Mouse (Mus musculus): ENCODE measurements around the gene Tmem132d. TPM values are rescaled to one million over a fixed set of nuclear protein-coding genes. Genes with fewer than 3 reads are reported as not detected.

The Tmem132d gene
- 0.57 TPM in 2 replicates for polyA plus RNA-seq (2015; fragmentation: Nextera tagmentation; extraction: Ambion mirVana)

- Histone ChIP-seq H3K9me3 (replicated peaks) (no peaks in the 10 kb centered on the region), H3K4me1 (peaks cover 12% of the 10 kb centered on the region), H3K36me3 (ENCODE audit: poor library complexity, severe bottlenecking) (no peaks in the 10 kb centered on the region), H3K27ac (no peak within 1 kb of the TSS), H3K9ac (peak within 1 kb of the TSS; percentile 63), H3K4me3 (peak within 1 kb of the TSS; percentile 49), H3K27me3 (peaks cover 67% of the 10 kb centered on the region), H3K4me2 (peak within 1 kb of the TSS; percentile 82)
- no peak for ATAC-seq
- WGBS: under 1% methylated on average over 39 of the region's 40 CpGs
Observed at GRCm38 (mm10) chr5:128432916-128433315, at the start of gene Tmem132d. TSS of gene Tmem132d (minus strand) at chr5:128433077.

DNA sequence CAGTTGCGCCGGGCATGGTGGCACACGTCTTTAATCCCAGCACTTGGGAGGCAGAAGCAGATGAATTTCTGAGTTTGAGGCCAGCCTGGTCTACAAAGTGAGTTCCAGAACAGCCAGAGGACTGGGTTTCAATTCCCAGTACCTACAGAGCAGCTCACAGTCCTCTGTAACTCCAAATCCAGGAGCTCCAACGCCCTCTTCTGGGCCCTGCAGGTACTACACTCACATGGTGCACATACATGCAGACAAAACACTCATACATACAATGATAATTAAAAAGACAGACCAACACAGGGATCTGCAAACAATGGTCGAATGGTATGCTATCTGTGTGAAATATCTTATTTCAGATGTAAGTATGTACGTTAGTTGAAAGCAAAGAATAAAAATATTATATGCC is 47.9 kb upstream of the Tmem132d start:
- no peak overlapping the region for H3K4me3 ChIP-seq
- H3K4me2 ChIP-seq: no peak overlapping the region
- no peak for ATAC-seq
- no peaks in the 10 kb centered on the region for H3K36me3 ChIP-seq (ENCODE audit: poor library complexity, severe bottlenecking)
- H3K9me3 ChIP-seq (replicated peaks): no peaks in the 10 kb centered on the region; the same call in 1 of the 2 replicates
- H3K27me3 ChIP-seq: peaks cover 5% of the 10 kb centered on the region; the same call in 1 of the 2 replicates
- peaks cover 14% of the 10 kb centered on the region for H3K4me1 ChIP-seq
- no peak overlapping the region for H3K9ac ChIP-seq
- H3K27ac ChIP-seq: no peak overlapping the region
- 83% methylated on average over 6 of the region's 6 CpGs for WGBS

DNA sequence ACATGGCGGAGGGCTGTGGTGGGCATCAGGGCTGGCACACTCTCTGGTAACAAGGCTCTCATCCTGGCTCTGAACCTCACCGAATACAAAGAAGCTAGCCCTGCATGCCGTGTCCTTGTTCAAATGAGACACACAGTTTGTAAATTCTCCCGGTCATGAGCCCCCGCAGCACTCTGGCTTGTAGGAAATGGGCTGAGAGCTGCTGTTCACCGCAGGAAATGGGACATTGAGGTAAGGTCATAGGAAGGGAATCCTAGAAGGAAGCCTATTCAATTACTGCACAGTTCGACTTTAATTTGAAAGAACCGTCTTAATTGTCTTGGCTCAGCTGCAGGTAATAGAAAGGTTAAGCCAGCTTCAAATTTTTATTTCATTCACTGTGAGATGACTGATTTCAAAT is 42.5 kb upstream of the Tmem132d start:
- H3K4me3 ChIP-seq: no peak overlapping the region
- H3K4me2 ChIP-seq: no peak overlapping the region
- H3K9me3 ChIP-seq (replicated peaks): no peaks in the 10 kb centered on the region
- no peaks in the 10 kb centered on the region for H3K4me1 ChIP-seq
- 92% methylated on average over 8 of the region's 8 CpGs for WGBS
- H3K36me3 ChIP-seq (ENCODE audit: poor library complexity, severe bottlenecking): no peaks in the 10 kb centered on the region
- ATAC-seq: no peak
- H3K9ac ChIP-seq: no peak overlapping the region
- no peaks in the 10 kb centered on the region for H3K27me3 ChIP-seq
- H3K27ac ChIP-seq: no peak overlapping the region

DNA sequence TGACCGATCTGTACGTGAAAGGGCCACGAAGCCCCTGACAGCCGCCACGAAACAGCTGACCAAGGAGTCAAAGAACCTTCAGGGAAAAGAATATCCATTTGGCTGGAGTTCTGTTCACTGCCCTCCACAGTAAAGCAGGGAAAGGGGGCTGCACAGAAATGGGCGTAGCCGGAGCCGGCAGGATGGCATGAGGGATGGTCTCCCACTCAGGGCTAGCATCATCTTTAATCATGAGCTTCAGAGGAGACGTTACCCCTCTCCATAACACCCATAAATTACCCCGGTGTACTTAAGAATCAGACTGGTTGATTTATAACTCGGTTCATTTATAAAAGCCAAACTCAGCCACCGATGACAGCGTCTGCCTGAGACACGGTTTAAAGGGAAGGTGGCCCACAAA is 36.9 kb upstream of the Tmem132d start:
- ATAC-seq: no peak

DNA sequence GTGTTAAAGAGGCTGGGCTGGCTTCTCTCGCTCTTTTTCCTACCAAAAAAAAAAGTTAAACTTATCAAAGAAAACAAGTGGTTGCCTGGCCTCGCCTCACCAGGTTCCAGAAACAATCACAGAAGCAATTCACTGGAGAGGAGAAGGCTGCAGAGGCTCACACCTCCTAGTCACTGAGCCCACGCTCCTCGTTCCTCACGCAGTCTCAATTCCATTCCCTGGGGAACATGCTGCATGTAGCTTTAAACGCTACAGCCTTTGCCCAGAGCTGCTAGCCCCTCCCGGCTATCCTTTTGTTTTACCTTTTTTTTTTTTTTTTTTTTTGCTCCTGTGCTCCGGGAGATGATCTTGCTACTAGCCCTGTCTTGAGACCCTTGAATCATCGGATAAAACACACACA is 31.6 kb upstream of the Tmem132d start:
- no peak for ATAC-seq
- H3K9ac ChIP-seq: no peak overlapping the region
- H3K4me1 ChIP-seq: peaks cover 10% of the 10 kb centered on the region; the same call in 1 of the 2 replicates
- no peak overlapping the region for H3K4me2 ChIP-seq
- H3K36me3 ChIP-seq (ENCODE audit: poor library complexity, severe bottlenecking): no peaks in the 10 kb centered on the region
- H3K4me3 ChIP-seq: no peak overlapping the region
- H3K9me3 ChIP-seq (replicated peaks): no peaks in the 10 kb centered on the region
- no peaks in the 10 kb centered on the region for H3K27me3 ChIP-seq
- WGBS: 9% methylated on average over 9 of the region's 9 CpGs
- no peak overlapping the region for H3K27ac ChIP-seq

More for the DNA sequence above, 36.9 kb upstream of the Tmem132d start:
- Histone ChIP-seq H3K27me3 (no peaks in the 10 kb centered on the region), H3K4me3 (no peak overlapping the region), H3K27ac (no peak overlapping the region), H3K9ac (no peak overlapping the region), H3K9me3 (replicated peaks) (no peaks in the 10 kb centered on the region), H3K4me1 (peaks cover 3% of the 10 kb centered on the region; the same call in 1 of the 2 replicates), H3K4me2 (no peak overlapping the region), H3K36me3 (ENCODE audit: poor library complexity, severe bottlenecking) (no peaks in the 10 kb centered on the region)
- 82% methylated on average over 14 of the region's 14 CpGs for WGBS

- no peak overlapping the region for H3K4me2 ChIP-seq
- no peak overlapping the region for H3K9ac ChIP-seq
- H3K27ac ChIP-seq: no peak overlapping the region
- no peaks in the 10 kb centered on the region for H3K36me3 ChIP-seq (ENCODE audit: poor library complexity, severe bottlenecking)
- ATAC-seq: no peak
- 50% methylated on average over 3 of the region's 3 CpGs for WGBS
- no peaks in the 10 kb centered on the region for H3K27me3 ChIP-seq
- no peaks in the 10 kb centered on the region for H3K9me3 ChIP-seq (replicated peaks)
- H3K4me3 ChIP-seq: no peak overlapping the region
- H3K4me1 ChIP-seq: peaks cover 10% of the 10 kb centered on the region; the same call in 1 of the 2 replicates
Observed at GRCm38 (mm10) chr5:128460605-128461004, 27.7 kb upstream of the Tmem132d start.

- H3K4me2 ChIP-seq: no peak overlapping the region
- 85% methylated on average over 12 of the region's 12 CpGs for WGBS
Observed at GRCm38 (mm10) chr5:128455732-128456131, 22.9 kb upstream of the Tmem132d start.

DNA sequence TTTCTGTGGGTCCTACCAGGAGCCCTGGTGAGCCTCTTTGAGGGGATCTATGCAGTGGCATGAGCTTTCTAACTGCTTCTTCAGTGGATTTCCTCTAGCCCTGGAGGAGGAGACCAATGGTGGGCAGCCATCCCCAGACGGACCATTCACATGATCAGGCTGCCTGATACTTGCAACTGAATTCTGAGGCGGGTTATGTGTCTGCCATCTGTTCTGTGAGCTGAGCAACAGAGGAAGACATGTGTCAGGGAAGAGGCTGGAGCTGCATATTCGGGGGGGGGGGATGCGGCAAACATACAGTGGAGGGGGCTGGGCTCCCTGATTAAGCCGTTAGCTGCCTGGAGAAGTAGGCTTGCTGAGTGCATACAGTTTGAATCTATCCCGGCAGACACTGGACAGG is 19.3 kb upstream of the Tmem132d start:
- Histone ChIP-seq H3K36me3 (ENCODE audit: poor library complexity, severe bottlenecking) (no peaks in the 10 kb centered on the region), H3K27me3 (0 out of 2 replicates have a peak, but pooled peaks cover 2% of the 10 kb centered on the region), H3K4me2 (no peak overlapping the region), H3K9ac (no peak overlapping the region), H3K4me1 (peaks cover 16% of the 10 kb centered on the region), H3K4me3 (no peak overlapping the region), H3K9me3 (replicated peaks) (no peaks in the 10 kb centered on the region), H3K27ac (peak overlapping the region; percentile 66)
- peak; percentile 71; the same call in 1 of the 2 replicates for ATAC-seq
- WGBS: 9% methylated on average over 6 of the region's 6 CpGs

More at GRCm38 (mm10) chr5:128455732-128456131, 22.9 kb upstream of the Tmem132d start:
- Histone ChIP-seq H3K9me3 (replicated peaks) (no peaks in the 10 kb centered on the region), H3K9ac (no peak overlapping the region), H3K4me1 (peaks cover 16% of the 10 kb centered on the region), H3K27me3 (no peaks in the 10 kb centered on the region), H3K27ac (no peak overlapping the region), H3K36me3 (ENCODE audit: poor library complexity, severe bottlenecking) (no peaks in the 10 kb centered on the region), H3K4me3 (no peak overlapping the region)
- no peak for ATAC-seq

- Histone ChIP-seq H3K27ac (no peak overlapping the region), H3K27me3 (0 out of 2 replicates have a peak, but pooled peaks cover 5% of the 10 kb centered on the region), H3K36me3 (ENCODE audit: poor library complexity, severe bottlenecking) (no peaks in the 10 kb centered on the region), H3K4me3 (no peak overlapping the region), H3K4me2 (no peak overlapping the region), H3K4me1 (peaks cover 16% of the 10 kb centered on the region), H3K9me3 (replicated peaks) (no peaks in the 10 kb centered on the region), H3K9ac (no peak overlapping the region)
- 75% methylated on average over 3 of the region's 3 CpGs for WGBS
- no peak for ATAC-seq
Observed at GRCm38 (mm10) chr5:128450808-128451207, 17.9 kb upstream of the Tmem132d start.

DNA sequence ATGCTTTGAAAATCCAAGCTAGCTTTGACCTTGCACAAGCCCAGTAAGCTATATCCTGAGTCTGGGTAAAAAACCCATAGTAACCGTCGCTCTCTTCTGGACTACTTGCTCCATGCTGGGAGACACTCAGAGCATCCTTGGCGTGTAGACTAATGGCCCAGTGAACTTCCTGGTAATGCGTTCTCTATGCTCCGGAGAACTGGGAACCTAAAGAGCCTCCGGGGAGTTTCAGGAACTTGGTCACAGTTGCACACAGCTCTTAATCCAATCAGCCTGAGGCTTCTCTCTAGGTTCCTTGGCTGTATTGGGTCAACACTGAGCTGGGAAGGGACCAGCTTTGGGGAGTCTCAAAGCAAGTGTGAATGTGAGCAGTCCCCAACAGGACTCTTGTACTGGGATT is 12.0 kb upstream of the Tmem132d start:
- peaks cover 17% of the 10 kb centered on the region for H3K4me1 ChIP-seq
- H3K9me3 ChIP-seq (replicated peaks): no peaks in the 10 kb centered on the region
- peaks cover 51% of the 10 kb centered on the region for H3K27me3 ChIP-seq
- H3K36me3 ChIP-seq (ENCODE audit: poor library complexity, severe bottlenecking): no peaks in the 10 kb centered on the region
- no peak overlapping the region for H3K27ac ChIP-seq
- no peak overlapping the region for H3K4me3 ChIP-seq
- ATAC-seq: no peak
- H3K4me2 ChIP-seq: no peak overlapping the region
- 13% methylated on average over 6 of the region's 6 CpGs for WGBS
- H3K9ac ChIP-seq: no peak overlapping the region

DNA sequence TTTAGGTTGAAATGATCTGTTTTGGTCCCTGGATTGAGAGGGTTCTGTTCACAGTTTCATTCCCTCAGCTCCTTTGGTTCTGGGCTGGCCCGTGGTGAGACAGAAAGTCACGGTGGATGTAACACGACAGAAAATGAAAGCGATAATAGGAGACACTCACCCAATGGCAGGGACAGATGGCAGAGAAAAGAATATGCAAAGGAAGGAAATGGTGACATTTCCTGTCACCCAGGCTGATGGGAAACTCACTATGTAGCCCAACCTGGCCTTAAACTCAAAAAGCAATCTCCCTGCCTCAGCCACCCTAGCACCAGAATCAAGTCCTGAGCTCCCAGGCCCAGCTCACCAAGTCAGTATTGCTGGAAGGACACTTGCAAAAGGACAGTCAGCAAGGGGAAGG is 11.0 kb upstream of the Tmem132d start:
- Histone ChIP-seq H3K4me1 (peaks cover 17% of the 10 kb centered on the region), H3K27me3 (peaks cover 58% of the 10 kb centered on the region), H3K27ac (no peak overlapping the region), H3K36me3 (ENCODE audit: poor library complexity, severe bottlenecking) (no peaks in the 10 kb centered on the region), H3K9me3 (replicated peaks) (no peaks in the 10 kb centered on the region), H3K9ac (no peak overlapping the region; the same call in 1 of the 2 replicates), H3K4me3 (peak overlapping the region; percentile 24; the same call in 1 of the 2 replicates), H3K4me2 (peak overlapping the region; percentile 56)
- 34% methylated on average over 4 of the region's 4 CpGs for WGBS
- ATAC-seq: no peak

DNA sequence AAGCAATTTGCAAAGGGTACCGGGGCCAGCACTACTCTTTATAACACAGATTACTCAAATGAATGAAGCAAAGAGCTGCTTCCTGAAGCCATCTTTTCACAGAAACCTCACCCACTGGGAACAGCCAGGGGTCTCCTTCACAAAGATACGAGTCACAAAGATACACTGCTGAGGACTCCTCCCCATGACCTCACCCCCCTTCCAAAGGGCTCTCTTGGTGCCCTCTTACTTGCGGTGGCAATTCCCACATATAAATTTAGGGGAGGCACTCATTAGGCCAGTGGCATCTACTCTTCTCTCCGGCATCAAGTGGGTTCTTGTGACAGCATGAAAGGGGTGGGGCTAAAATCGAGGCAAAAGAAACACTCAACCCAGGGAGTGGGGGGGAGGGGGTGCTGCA is 8.2 kb upstream of the Tmem132d start:
- H3K27ac ChIP-seq: no peak overlapping the region
- H3K9ac ChIP-seq: no peak overlapping the region
- peaks cover 77% of the 10 kb centered on the region for H3K27me3 ChIP-seq
- H3K4me2 ChIP-seq: no peak overlapping the region
- no peaks in the 10 kb centered on the region for H3K9me3 ChIP-seq (replicated peaks)
- peaks cover 17% of the 10 kb centered on the region for H3K4me1 ChIP-seq
- H3K4me3 ChIP-seq: no peak overlapping the region
- ATAC-seq: no peak
- H3K36me3 ChIP-seq (ENCODE audit: poor library complexity, severe bottlenecking): no peaks in the 10 kb centered on the region
- 4% methylated on average over 5 of the region's 5 CpGs for WGBS

- ATAC-seq: peak; percentile 68
- H3K27ac ChIP-seq: no peak overlapping the region
- peaks cover 69% of the 10 kb centered on the region for H3K27me3 ChIP-seq
Observed at GRCm38 (mm10) chr5:128439828-128440227, 7.0 kb upstream of the Tmem132d start.

More at GRCm38 (mm10) chr5:128439828-128440227, 7.0 kb upstream of the Tmem132d start:
- no peak overlapping the region for H3K9ac ChIP-seq
- WGBS: 0% methylated on average over 5 of the region's 5 CpGs
- H3K4me1 ChIP-seq: peaks cover 17% of the 10 kb centered on the region
- H3K4me2 ChIP-seq: no peak overlapping the region
- no peak overlapping the region for H3K4me3 ChIP-seq
- H3K36me3 ChIP-seq (ENCODE audit: poor library complexity, severe bottlenecking): no peaks in the 10 kb centered on the region
- no peaks in the 10 kb centered on the region for H3K9me3 ChIP-seq (replicated peaks)
